Mouse (Mus musculus): ENCODE measurements around the gene Gm45213.

DNA sequence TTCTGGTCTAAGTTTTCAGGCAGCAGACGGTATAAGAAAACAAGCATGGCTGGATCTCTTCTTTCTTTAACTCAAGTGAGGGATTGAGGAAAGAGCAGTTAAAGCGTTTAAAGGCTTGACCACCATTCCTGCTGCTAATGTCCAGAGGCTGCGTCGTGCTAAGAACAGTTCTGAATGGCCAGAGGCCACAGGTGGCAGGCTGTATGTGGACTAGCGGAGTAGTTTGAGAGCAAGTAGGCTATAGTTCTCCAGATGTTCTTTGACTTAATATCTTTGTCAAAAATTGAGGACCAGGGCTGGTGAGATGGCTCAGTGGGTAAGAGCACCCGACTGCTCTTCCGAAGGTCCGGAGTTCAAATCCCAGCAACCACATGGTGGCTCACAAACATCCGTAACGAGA is 67.8 kb downstream of the Gm45213 start:
- TF ChIP-seq POLR2A (IDR thresholded peaks at IDR 0.05; ENCODE audit: extremely low read depth, insufficient read depth, low read length) = no peak
- TF ChIP-seq CTCF (IDR thresholded peaks at IDR 0.05; ENCODE audit: low read depth, low read length) = no peak
